Mouse (Mus musculus) kidney, postnatal 36 days (tissue): ENCODE data around the gene Zdhhc16.

Experiments
- DNase-seq, 2 experiments: peaks; one replicate each; pipeline ENCODE4 v3.0.0; 2021 to 2022; ENCODE audit warnings: mixed read lengths in 2 of 2

The Zdhhc16 gene

DNA sequence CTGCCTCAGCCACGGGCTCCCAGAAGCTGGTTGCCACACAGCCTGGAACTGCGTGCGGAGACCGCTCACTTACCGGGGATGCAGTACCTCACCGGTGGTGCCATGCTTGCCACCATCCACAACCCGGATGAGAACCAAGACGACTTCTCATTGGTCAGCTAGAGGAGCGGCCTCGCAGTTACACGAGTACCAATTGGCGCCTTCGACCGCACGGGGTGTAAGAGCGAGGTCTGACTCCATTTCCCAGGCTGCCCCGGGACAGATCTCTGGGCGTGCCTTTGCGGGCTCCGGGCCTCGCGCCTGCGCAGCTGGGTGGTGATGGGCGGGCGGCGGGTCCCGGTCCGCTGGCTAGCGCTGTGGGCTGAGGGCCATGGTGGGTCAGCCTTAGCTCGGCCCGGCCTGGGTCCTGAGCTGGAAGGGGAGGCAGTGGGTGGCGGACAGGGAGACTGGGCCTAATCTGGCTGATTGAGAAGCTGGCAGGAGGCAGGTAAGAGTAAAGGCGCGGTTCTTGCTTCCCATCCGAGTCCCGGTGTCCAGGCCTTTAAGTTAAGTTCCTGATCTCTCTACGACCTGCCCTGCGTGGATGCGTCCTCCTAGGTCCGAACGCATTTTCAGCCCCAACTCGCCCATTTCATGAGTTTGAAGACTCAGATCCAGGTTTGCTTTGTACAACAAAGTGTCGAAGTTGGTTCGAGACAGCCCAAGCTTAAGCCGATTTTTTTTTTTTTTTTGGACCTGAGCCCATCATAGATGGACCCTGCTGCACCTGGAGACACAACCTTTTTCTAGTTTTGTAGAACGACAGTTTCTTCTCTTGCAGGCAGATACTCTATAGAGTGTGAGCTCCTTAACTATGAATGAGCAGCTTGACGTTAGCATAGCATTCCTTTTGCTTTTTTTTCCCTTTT lies at the start of gene Zdhhc16, which contains the start of gene Exosc1:
Zdhhc16 (plus strand) TSS at position 302 of the 908 bp plus-strand sequence.
Exosc1 (minus strand) TSS at position 245 of the 908 bp plus-strand sequence.
- DNase-seq, result peak; percentile 99

- DNase-seq, result no peak
Observed at GRCm38 (mm10) chr19:41883882-41884281, 49.4 kb upstream of the Zdhhc16 start.

- no peak for DNase-seq
Observed at GRCm38 (mm10) chr19:41888191-41888590, 45.1 kb upstream of the Zdhhc16 start.

GRCm38 (mm10) chr19:41894959-41895358 lies 38.3 kb upstream of the Zdhhc16 start:
- no peak for DNase-seq

DNA sequence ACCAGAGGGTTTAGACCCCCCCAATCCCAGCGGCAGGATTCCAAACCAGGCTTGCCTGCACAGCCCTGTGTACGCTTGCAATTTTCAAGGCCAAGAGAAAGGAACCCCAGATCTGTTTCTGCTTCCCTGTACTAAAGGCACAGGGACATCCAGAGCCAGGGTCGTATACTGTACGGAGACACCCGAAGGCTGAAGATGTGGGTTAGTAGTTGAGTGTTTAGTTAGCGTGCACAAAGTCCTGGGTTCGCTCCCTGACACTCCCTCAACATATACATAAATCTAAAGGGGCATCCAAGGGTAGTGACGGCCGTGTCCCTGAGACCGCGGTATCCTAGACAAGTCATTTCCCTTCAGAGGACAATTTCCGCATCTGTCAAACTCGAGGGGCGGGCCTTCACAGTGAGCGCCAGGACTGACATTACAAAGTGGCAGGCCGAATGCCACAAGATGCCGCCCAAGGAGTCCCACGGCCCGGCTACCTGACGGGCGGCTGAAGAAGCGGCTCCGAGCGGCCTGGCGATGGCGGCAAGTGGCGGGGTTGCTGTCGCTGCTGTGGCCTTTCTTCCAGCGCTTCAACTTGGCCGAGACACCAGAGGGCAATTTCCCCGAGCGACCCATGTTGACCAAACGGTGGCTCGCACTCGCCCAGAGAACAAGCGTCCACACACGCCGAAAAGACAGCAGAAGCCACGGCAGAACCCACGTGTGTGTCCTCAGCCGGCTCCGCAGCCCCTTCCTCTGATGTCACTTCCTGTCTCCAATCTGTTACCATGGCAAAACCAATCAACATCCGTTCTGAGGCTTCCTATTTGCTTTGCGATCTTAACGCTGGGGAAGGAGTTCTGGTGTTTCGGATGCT lies 37.6 kb upstream of the Zdhhc16 start, which contains the start of gene Rrp12:
Rrp12 (minus strand) TSS at position 714 of the 859 bp plus-strand sequence.
- DNase-seq, result peak; percentile 84 to 93

DNA sequence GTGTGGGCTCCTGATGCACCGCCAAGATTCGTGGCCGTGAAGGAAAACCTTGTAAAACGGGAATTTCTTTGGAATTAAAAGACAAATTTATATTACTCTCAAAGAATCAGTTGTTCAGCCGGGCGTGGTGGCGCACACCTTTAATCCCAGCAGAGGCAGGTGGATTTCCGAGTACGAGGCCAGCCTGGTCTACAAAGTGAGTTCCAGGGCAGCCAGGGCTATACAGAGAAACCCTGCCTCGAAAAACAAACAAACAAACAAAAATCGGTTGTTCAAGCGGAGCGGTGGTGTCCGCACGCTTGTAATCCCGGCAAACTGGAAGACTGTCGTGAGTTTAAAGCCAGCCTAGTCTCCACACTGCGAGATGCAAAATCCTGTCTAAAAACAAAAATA lies 37.0 kb upstream of the Zdhhc16 start:
- DNase-seq, result no peak

GRCm38 (mm10) chr19:41898860-41899259 lies 34.4 kb upstream of the Zdhhc16 start:
- DNase-seq, result peak; percentile 54 to 55

- no peak for DNase-seq
Observed at GRCm38 (mm10) chr19:41900495-41901090, 32.7 kb upstream of the Zdhhc16 start.

DNA sequence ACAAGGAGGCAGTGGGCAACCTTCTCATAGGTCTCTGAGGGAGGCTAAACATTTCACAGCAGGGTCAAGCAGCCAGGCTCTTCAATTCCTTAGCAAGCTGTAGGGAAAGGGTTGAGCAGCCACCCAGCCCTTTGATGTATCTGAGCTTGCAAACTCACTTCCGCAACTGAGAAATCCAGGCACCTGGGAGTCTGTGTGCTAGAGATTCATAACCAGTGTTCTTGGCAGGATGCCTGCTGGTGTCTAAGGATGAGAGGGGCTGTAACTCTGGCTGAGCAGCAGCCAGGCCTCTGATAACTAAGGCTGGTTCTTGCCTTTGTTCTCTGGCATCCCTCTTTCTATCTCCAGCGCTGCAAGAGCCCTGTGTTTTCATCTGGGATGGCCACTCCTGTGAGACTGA lies 31.6 kb upstream of the Zdhhc16 start:
- no peak for DNase-seq

- DNase-seq, result no peak
Observed at GRCm38 (mm10) chr19:41902848-41903593, 30.3 kb upstream of the Zdhhc16 start.

GRCm38 (mm10) chr19:41905246-41905645 lies 28.0 kb upstream of the Zdhhc16 start:
- no peak for DNase-seq

- no peak for DNase-seq
Observed at GRCm38 (mm10) chr19:41906311-41907078, 26.8 kb upstream of the Zdhhc16 start.

DNA sequence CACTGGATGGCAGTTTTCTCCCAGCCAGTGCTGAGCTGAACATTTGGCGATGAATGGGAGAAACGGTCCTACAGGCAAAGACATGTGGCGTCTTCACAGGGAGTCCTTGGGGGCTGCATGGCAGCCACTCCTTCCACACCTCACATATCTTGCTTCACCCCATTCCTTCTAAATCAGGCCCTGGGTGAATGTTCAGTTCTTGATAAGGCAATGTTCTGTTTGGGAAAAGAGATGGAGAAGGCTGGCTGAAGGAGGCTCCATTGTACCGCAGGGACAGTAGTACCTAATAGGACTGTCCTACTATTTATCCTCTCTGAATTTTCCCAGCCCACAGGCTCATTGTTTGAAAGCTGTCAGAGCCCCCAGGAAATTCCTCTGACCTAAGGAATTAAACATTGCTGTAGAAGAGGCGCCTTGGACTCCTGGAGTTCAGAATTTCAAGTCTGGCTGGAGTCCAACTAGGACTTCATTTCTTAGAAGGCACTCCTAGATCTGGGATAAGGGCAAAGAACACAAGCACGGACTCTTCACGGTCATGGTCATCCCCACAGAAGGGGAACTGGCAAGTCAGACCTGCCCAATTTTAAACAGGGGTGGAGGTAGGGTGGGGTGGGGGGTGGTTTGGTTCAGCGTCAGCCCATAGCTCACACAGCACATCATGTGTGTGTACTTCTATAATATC lies 26.1 kb upstream of the Zdhhc16 start:
- peak; percentile 53 to 61 for DNase-seq

- DNase-seq, result peak in 1 of 2 experiments; percentile 68
Observed at GRCm38 (mm10) chr19:41908736-41909135, 24.5 kb upstream of the Zdhhc16 start.

DNA sequence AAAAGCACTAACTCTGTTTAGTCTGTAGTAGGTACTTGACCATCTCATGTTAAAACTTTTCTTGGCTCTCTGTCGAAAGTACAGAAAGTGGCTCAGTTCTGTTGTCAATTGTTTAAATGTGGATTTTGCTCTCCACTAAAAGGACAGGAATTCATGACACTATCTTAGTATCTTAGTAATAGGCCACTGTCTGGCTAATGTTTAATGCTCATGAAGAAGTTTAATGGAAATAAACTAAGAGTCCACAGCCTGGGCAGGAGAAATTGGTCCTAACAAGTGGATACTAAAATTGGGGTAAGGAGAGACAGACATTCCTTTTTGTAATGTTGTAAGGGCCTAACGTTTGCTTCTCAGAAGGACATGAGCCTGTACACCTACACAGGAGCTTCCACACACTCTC lies 22.9 kb upstream of the Zdhhc16 start:
- peak in 1 of 2 experiments; percentile 46 for DNase-seq

DNA sequence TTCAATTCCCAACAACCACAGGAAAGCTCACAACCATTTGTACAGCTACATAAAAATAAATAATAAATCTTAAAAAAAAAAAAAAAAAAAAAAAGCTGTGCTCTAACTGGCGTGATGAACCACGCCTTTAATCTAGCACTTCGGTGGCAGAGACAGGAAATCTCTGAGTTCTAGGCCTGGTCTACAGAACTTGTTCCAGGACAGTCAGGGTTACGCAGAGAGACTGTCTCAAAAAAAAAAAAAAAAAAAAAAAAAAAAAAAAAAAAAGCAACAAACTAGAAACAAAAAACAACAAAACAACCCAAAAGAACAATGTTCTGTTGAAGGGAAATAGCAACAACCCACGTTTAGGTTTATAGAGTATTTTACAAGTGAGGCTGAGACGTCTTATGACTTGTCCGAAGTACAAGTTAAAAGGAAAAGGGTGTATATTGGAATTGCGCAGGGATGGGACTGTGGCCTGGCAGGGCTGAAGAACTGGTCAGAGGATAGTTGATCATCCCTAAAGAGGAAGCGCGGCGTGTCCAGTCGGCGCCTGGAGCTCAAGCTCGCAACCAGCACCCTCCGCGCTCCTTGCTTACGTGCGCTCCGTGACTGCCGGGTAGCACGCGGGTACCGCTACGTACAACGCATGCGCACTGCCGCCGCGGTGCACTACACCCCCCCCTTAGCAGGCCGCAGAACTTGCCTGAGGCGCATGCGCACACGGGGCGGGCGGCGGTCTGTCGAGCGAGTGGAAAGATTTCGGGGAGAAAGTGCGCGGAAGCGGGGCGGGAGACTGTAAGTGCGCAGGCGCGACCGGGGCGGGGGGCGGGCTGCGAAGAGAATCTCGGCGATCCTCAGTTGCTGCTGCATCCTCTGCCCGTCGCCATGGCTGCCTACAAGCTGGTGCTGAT lies 21.9 kb upstream of the Zdhhc16 start, which contains the start of gene Pgam1:
Pgam1 (plus strand) TSS at position 746 of the 896 bp plus-strand sequence.
- peak; percentile 97 to 98 for DNase-seq

DNA sequence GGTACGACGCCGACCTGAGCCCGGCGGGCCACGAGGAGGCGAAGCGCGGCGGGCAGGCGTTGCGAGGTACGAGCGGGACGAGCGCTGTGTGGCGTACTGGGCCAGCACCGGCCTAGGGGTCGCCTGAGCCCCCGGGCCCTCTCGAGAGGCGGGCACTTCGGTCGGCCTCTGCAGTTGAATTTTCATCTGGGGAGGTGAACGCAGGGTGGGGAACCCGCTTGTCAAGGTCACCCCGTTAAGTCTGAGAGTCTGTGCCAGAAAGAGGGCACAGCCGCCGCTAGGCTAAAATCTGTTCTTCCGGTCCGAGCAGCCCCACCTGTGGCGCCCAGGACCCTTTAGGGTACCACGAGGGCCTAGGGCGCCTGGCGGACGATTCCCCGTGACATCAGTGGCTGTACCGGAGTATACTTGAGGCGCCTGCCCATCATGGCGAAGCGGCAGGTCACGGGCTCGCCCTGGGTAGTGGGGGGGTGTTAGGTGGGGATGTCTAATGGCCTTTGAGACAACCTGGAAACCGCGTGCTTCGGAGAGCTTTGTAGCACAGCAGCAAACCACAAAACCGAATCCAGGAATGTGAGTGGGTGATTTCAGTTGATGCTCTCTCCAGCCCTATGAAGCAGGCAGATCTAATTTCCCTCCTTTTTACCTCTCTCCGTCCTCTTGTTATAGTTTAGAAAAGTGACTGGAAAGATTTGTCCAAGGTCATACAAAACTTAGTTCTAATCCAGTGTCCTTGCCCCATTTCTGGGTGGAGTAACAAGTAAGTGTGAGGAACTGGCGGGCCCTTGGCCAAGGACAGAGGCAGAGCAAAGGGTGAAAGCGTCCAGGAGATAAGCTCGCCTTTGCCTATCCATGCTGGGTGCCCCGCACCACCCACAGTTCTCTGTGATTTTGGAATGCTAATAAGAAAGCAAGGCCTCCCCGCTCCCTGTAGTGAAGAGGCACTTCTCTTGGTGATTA lies 20.9 kb upstream of the Zdhhc16 start:
- peak; percentile 57 to 68 for DNase-seq
